Mouse (Mus musculus) forebrain, embryonic 12.5 days (tissue): ENCODE results near the gene Rps6ka5. TPM values are rescaled to one million over a fixed set of nuclear protein-coding genes. Genes with fewer than 3 reads are reported as not detected.

Experiments used
- ATAC-seq: fragments of 200-750 bp; cut with Nextera tagmentation; 2 replicates; pipeline ENCODE4 v1.8.0; 2017; ENCODE audit warnings: moderate TSS enrichment; ENCODE audit not compliant: low FRiP score
- H3K27ac ChIP-seq: fragments of 300-500 bp; sonication (generic); 2 replicates; pipeline ENCODE4 v1.5.1; 2016; ENCODE audit warnings: mild to moderate bottlenecking
- H3K27me3 ChIP-seq: fragments of 300-500 bp; sonication (generic); 2 replicates; pipeline ENCODE4 v1.6.1; 2016; ENCODE audit warnings: mild to moderate bottlenecking
- H3K36me3 ChIP-seq: fragments of 300-500 bp; sonication (generic); replicated peaks from 2 replicates; pipeline ENCODE4 v1.6.1; 2016; ENCODE audit warnings: mild to moderate bottlenecking
- H3K4me1 ChIP-seq: fragments of 300-500 bp; sonication (generic); 2 replicates; pipeline ENCODE4 v1.6.1; 2016
- H3K4me2 ChIP-seq: fragments of 300-500 bp; sonication (generic); 2 replicates; pipeline ENCODE4 v1.6.1; 2016; ENCODE audit warnings: mild to moderate bottlenecking, moderate library complexity
- H3K4me3 ChIP-seq: fragments of 300-500 bp; sonication (generic); replicated peaks from 2 replicates; pipeline ENCODE4 v1.5.1; 2016; ENCODE audit warnings: mild to moderate bottlenecking
- H3K9ac ChIP-seq: fragments of 300-500 bp; sonication (generic); 2 replicates; pipeline ENCODE4 v1.6.1; 2016; ENCODE audit warnings: mild to moderate bottlenecking
- H3K9me3 ChIP-seq: fragments of 300-500 bp; sonication (generic); 2 replicates; pipeline ENCODE4 v1.6.1; 2016
- WGBS: fragments of 180-500 bp; shearing (Covaris S2); methylation state at CpG from one replicate; pipeline ENCODE4 v1.1.7; 2016; 5-methylcytosine and 5-hydroxymethylcytosine counted together
- polyA plus RNA-seq: library from polyadenylated mRNA; unstranded; fragments of >200 nt; fragmentation: Nextera tagmentation; extraction: Ambion mirVana; gene quantifications from 2 replicates; pipeline ENCODE4 v1.2.1, GENCODE M21; 2016

The Rps6ka5 gene
- polyA plus RNA-seq, 1 experiment from 2014 or later: 6.5 TPM

DNA sequence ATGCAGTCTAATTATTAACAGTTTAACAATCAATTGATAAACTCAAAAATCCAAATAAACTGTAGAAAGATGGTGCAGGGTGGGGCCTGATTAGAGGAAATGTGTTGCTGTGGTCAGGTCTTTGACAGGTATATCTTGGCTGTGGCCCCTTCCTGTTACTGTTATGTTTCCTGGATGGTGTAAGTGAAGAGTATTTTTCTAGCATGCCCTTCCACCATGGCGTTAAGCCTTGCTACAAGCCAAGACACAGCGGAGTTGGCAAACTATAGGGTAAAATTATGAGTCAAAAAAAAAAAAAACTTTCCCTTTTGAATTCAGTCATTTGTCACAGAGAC lies 90.5 kb downstream of the Rps6ka5 start:
- Histone ChIP-seq H3K9me3 (no peaks in the 10 kb centered on the region), H3K4me3 (no peak overlapping the region), H3K9ac (no peak overlapping the region), H3K4me1 (peaks cover 5% of the 10 kb centered on the region; the same call in 1 of the 2 replicates), H3K27ac (no peak overlapping the region), H3K4me2 (no peak overlapping the region), H3K27me3 (no peaks in the 10 kb centered on the region), H3K36me3 (no peaks in the 10 kb centered on the region)
- WGBS: 83% methylated on average over 2 of the region's 2 CpGs
- ATAC-seq: no peak

- H3K4me2 ChIP-seq: no peak overlapping the region
- ATAC-seq: no peak
- H3K36me3 ChIP-seq: no peaks in the 10 kb centered on the region
- 92% methylated on average over 6 of the region's 6 CpGs for WGBS
- no peaks in the 10 kb centered on the region for H3K27me3 ChIP-seq
- no peaks in the 10 kb centered on the region for H3K9me3 ChIP-seq
- H3K9ac ChIP-seq: no peak overlapping the region
- no peak overlapping the region for H3K27ac ChIP-seq
- peaks cover 5% of the 10 kb centered on the region; the same call in 1 of the 2 replicates for H3K4me1 ChIP-seq
- no peak overlapping the region for H3K4me3 ChIP-seq
Observed at GRCm38 (mm10) chr12:100635601-100636298, 91.0 kb downstream of the Rps6ka5 start.

- Histone ChIP-seq H3K4me1 (peaks cover 5% of the 10 kb centered on the region; the same call in 1 of the 2 replicates), H3K27ac (no peak overlapping the region), H3K9me3 (no peaks in the 10 kb centered on the region), H3K9ac (no peak overlapping the region), H3K4me3 (no peak overlapping the region), H3K4me2 (no peak overlapping the region), H3K27me3 (no peaks in the 10 kb centered on the region), H3K36me3 (no peaks in the 10 kb centered on the region)
- 91% methylated on average over 3 of the region's 3 CpGs for WGBS
- no peak for ATAC-seq
Observed at GRCm38 (mm10) chr12:100633231-100633630, 93.6 kb downstream of the Rps6ka5 start.

DNA sequence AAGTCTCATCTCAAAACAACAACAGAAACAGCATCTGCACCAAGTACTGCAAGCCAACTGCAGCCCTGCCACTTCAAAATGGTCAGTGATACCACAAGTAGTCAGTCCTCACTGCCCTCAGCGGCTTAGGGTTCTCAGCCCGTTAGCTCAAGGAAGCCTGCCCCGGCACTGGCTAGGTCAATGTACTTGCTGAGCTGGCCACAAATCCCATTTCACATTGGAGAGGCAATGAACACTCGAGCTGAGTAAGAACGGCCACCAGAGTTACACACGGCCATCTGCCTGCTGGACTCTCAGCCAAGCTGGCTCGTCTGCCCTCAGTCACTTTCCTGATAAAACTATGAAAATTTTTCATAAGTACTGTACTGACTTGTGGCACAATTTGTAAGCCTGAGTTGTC lies 95.5 kb downstream of the Rps6ka5 start:
- ATAC-seq: no peak
- no peaks in the 10 kb centered on the region for H3K27me3 ChIP-seq
- 92% methylated on average over 7 of the region's 7 CpGs for WGBS
- no peak overlapping the region for H3K4me3 ChIP-seq
- H3K9me3 ChIP-seq: no peaks in the 10 kb centered on the region
- H3K36me3 ChIP-seq: no peaks in the 10 kb centered on the region
- H3K9ac ChIP-seq: no peak overlapping the region
- H3K27ac ChIP-seq: no peak overlapping the region
- no peak overlapping the region for H3K4me2 ChIP-seq
- H3K4me1 ChIP-seq: no peaks in the 10 kb centered on the region

- no peaks in the 10 kb centered on the region for H3K9me3 ChIP-seq
- H3K9ac ChIP-seq: no peak overlapping the region
- H3K4me3 ChIP-seq: no peak overlapping the region
- no peak overlapping the region for H3K4me2 ChIP-seq
- WGBS: 91% methylated on average over 6 of the region's 6 CpGs
- H3K4me1 ChIP-seq: no peaks in the 10 kb centered on the region
- H3K27ac ChIP-seq: no peak overlapping the region
- H3K27me3 ChIP-seq: no peaks in the 10 kb centered on the region
- ATAC-seq: no peak
- H3K36me3 ChIP-seq: no peaks in the 10 kb centered on the region
Observed at GRCm38 (mm10) chr12:100629126-100629920, 97.5 kb downstream of the Rps6ka5 start.

DNA sequence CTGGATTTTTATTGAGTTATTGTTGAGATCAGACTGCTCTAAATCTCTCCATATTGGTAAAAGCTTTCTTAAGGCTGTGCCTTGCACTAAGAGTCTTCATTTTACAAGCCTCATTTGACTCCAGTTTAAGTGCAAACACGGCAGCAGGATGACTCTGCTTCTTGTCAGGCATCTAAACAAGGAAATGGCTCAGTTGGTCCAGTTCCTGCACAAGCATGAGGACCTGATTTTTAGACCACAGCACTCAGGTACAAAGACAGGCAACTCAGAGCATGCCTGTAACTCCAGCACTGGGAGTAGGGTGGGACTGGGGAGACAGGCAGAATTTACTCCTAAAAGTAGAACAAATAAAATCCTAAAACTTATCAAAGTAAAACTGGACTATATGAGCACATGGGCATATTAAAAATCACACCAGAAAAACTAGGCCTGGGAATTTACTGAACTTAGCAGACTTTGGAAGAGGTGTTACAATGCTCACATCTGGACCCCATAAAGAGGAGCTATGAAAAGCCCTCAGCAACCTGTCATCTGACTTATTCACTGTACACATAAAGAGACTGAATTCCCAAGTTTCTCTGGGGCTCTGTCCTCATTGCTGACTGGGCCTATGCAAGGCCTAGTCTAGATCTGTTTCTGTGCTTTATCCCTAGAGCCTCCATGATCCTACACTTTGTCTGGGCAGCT lies 99.6 kb downstream of the Rps6ka5 start:
- Histone ChIP-seq H3K27me3 (no peaks in the 10 kb centered on the region), H3K27ac (no peak overlapping the region), H3K4me1 (no peaks in the 10 kb centered on the region), H3K9me3 (no peaks in the 10 kb centered on the region), H3K36me3 (no peaks in the 10 kb centered on the region), H3K4me2 (no peak overlapping the region), H3K9ac (no peak overlapping the region), H3K4me3 (no peak overlapping the region)
- ATAC-seq: no peak
- WGBS: 88% methylated on average over 1 of the region's 1 CpGs

GRCm38 (mm10) chr12:100626273-100626990 lies 100.4 kb downstream of the Rps6ka5 start:
- no peak overlapping the region for H3K9ac ChIP-seq
- no peaks in the 10 kb centered on the region for H3K4me1 ChIP-seq
- H3K9me3 ChIP-seq: no peaks in the 10 kb centered on the region
- no peaks in the 10 kb centered on the region for H3K36me3 ChIP-seq
- WGBS: 84% methylated on average over 4 of the region's 4 CpGs
- ATAC-seq: no peak
- H3K27ac ChIP-seq: no peak overlapping the region
- no peak overlapping the region for H3K4me2 ChIP-seq
- H3K4me3 ChIP-seq: no peak overlapping the region
- H3K27me3 ChIP-seq: no peaks in the 10 kb centered on the region

GRCm38 (mm10) chr12:100624854-100625447 lies 101.8 kb downstream of the Rps6ka5 start:
- 79% methylated on average over 3 of the region's 3 CpGs for WGBS
- Histone ChIP-seq H3K4me3 (no peak overlapping the region), H3K9me3 (no peaks in the 10 kb centered on the region), H3K27ac (no peak overlapping the region), H3K9ac (no peak overlapping the region), H3K27me3 (no peaks in the 10 kb centered on the region), H3K36me3 (no peaks in the 10 kb centered on the region), H3K4me2 (no peak overlapping the region), H3K4me1 (no peaks in the 10 kb centered on the region)
- no peak for ATAC-seq

GRCm38 (mm10) chr12:100615251-100615650 lies 111.5 kb downstream of the Rps6ka5 start:
- 74% methylated on average over 2 of the region's 2 CpGs for WGBS
- no peak overlapping the region for H3K4me3 ChIP-seq

GRCm38 (mm10) chr12:100613878-100614277 lies 112.9 kb downstream of the Rps6ka5 start:
- Histone ChIP-seq H3K4me3 (no peak overlapping the region), H3K4me2 (no peak overlapping the region), H3K36me3 (no peaks in the 10 kb centered on the region), H3K27me3 (no peaks in the 10 kb centered on the region), H3K9me3 (no peaks in the 10 kb centered on the region), H3K27ac (no peak overlapping the region), H3K9ac (no peak overlapping the region), H3K4me1 (peaks cover 3% of the 10 kb centered on the region; the same call in 1 of the 2 replicates)
- WGBS: 84% methylated on average over 2 of the region's 2 CpGs
- no peak for ATAC-seq

More at GRCm38 (mm10) chr12:100615251-100615650, 111.5 kb downstream of the Rps6ka5 start:
- ATAC-seq: no peak
- no peak overlapping the region for H3K4me2 ChIP-seq
- H3K27me3 ChIP-seq: no peaks in the 10 kb centered on the region
- H3K9ac ChIP-seq: no peak overlapping the region
- no peaks in the 10 kb centered on the region for H3K9me3 ChIP-seq
- no peak overlapping the region for H3K27ac ChIP-seq
- H3K36me3 ChIP-seq: no peaks in the 10 kb centered on the region
- peaks cover 3% of the 10 kb centered on the region; the same call in 1 of the 2 replicates for H3K4me1 ChIP-seq

- no peak overlapping the region for H3K4me3 ChIP-seq
- no peak for ATAC-seq
- H3K27ac ChIP-seq: no peak overlapping the region
- peaks cover 3% of the 10 kb centered on the region; the same call in 1 of the 2 replicates for H3K4me1 ChIP-seq
- no peak overlapping the region for H3K4me2 ChIP-seq
- H3K27me3 ChIP-seq: no peaks in the 10 kb centered on the region
- H3K9ac ChIP-seq: no peak overlapping the region
- H3K9me3 ChIP-seq: no peaks in the 10 kb centered on the region
- 87% methylated on average over 5 of the region's 5 CpGs for WGBS
- no peaks in the 10 kb centered on the region for H3K36me3 ChIP-seq
Observed at GRCm38 (mm10) chr12:100613192-100613700, 113.5 kb downstream of the Rps6ka5 start.
